Mouse (Mus musculus) cortical plate, adult 2 months (tissue): ENCODE results near the gene Mkln1.

Source experiments
- CTCF ChIP-seq: fragments of 200-500 bp; IDR thresholded peaks from 2 replicates; pipeline ENCODE4 v1.5.1; 2011; ENCODE audit warnings: mild to moderate bottlenecking, control low read depth, low read length; ENCODE audit not compliant: insufficient read depth; ENCODE audit errors: extremely low read depth
- POLR2A ChIP-seq: fragments of 200-500 bp; IDR thresholded peaks from 2 replicates; pipeline ENCODE4 v1.6.1; 2011; ENCODE audit warnings: mild to moderate bottlenecking, low read length, control low read depth; ENCODE audit not compliant: insufficient read depth; ENCODE audit errors: extremely low read depth

- no peak for TF ChIP-seq CTCF
- no peak for TF ChIP-seq POLR2A
Measured at GRCm38 (mm10) chr6:31399566-31399965, 1.0 kb downstream of the Mkln1 start.
